17 mouse cellular contexts compared by ENCODE assay signal in genomic region chr7:122520850-122521638, GRCm38 (mm10).
A peak's percentile ranks its signal among the peaks of the same experiment; 100 is the strongest.
DNase-seq lines count a peak whose midpoint lies in the region; ATAC-seq and TF ChIP-seq lines count a peak whose summit lies in the region.
"Had no signal": no experiment of that assay in that cellular context is flagged by ENCODE, and none has a peak within 500 bp of the region (broad histone marks: within the 10 kb centered on the region; RNA-seq: fewer than 3 reads in every experiment).

No protein-coding gene starts in this region.

- no peak overlapping the region for H3K4me3 ChIP-seq in hindbrain, embryonic 11.5 days (ENCODE audit: low read depth, low read length)
- H3K4me3 ChIP-seq in hindbrain, embryonic 16.5 days (ENCODE audit: low read length): no peak overlapping the region
- no peak overlapping the region for H3K4me3 ChIP-seq in forebrain, embryonic 10.5 days
- H3K4me3 ChIP-seq in forebrain, embryonic 14.5 days (ENCODE audit: low read depth, low read length): no peak overlapping the region
- H3K4me3 ChIP-seq in midbrain, embryonic 14.5 days (replicated peaks; ENCODE audit: low read depth, low read length): no peak overlapping the region
- no peak overlapping the region for H3K4me3 ChIP-seq in kidney, adult 2 months (ENCODE audit: insufficient read depth, low read depth, low read length)
- H3K4me3 ChIP-seq: heart, embryonic 10.5 days; limb, embryonic 13.5 days; liver, embryonic 12.5 days had no signal

- 44% methylated on average over 7 of the region's 7 CpGs for WGBS in hindbrain, embryonic 11.5 days
- WGBS in hindbrain, embryonic 16.5 days: 38% methylated on average over 7 of the region's 7 CpGs
- WGBS in forebrain, embryonic 10.5 days: 29% methylated on average over 7 of the region's 7 CpGs
- WGBS in forebrain, embryonic 14.5 days: 17% methylated on average over 7 of the region's 7 CpGs
- 20% methylated on average over 7 of the region's 7 CpGs for WGBS in midbrain, embryonic 14.5 days
- WGBS in kidney, adult 2 months: 53% methylated on average over 7 of the region's 7 CpGs

- no peaks in the 10 kb centered on the region for H3K9me3 ChIP-seq in hindbrain, embryonic 11.5 days (ENCODE audit: control insufficient read depth, low read length)
- H3K9me3 ChIP-seq in hindbrain, embryonic 16.5 days (ENCODE audit: control insufficient read depth, low read length): no peaks in the 10 kb centered on the region
- H3K9me3 ChIP-seq in forebrain, embryonic 10.5 days: no peaks in the 10 kb centered on the region
- no peaks in the 10 kb centered on the region for H3K9me3 ChIP-seq in forebrain, embryonic 14.5 days (replicated peaks; ENCODE audit: control insufficient read depth, low read length)
- no peaks in the 10 kb centered on the region for H3K9me3 ChIP-seq in midbrain, embryonic 14.5 days (ENCODE audit: control insufficient read depth, low read length)
- H3K9me3 ChIP-seq: heart, embryonic 10.5 days; limb, embryonic 13.5 days; liver, embryonic 12.5 days had no signal

- no peaks in the 10 kb centered on the region for H3K4me1 ChIP-seq in hindbrain, embryonic 11.5 days (replicated peaks; ENCODE audit: control insufficient read depth, insufficient read depth, low read length)
- H3K4me1 ChIP-seq in hindbrain, embryonic 16.5 days (ENCODE audit: control insufficient read depth, insufficient read depth, low read depth, low read length): no peaks in the 10 kb centered on the region
- peaks cover 18% of the 10 kb centered on the region for H3K4me1 ChIP-seq in forebrain, embryonic 10.5 days
- H3K4me1 ChIP-seq in forebrain, embryonic 14.5 days (ENCODE audit: control insufficient read depth, insufficient read depth, low read length): no peaks in the 10 kb centered on the region; the same call in 1 of the 2 replicates
- 0 out of 2 replicates have a peak, but pooled peaks cover 6% of the 10 kb centered on the region for H3K4me1 ChIP-seq in midbrain, embryonic 14.5 days (ENCODE audit: control insufficient read depth, insufficient read depth, low read length)
- H3K4me1 ChIP-seq in kidney, adult 2 months (ENCODE audit: control insufficient read depth, insufficient read depth, low read length): no peaks in the 10 kb centered on the region
- H3K4me1 ChIP-seq: heart, embryonic 10.5 days; limb, embryonic 13.5 days; liver, embryonic 12.5 days had no signal

- TF ChIP-seq CTCF in kidney, adult 2 months (conservative IDR thresholded peaks at IDR 0.05; ENCODE audit: insufficient read depth, insufficient read length, low read depth, low read length): no peak

- H3K36me3 ChIP-seq in hindbrain, embryonic 11.5 days (ENCODE audit: control insufficient read depth, insufficient read depth, low read length): no peaks in the 10 kb centered on the region
- no peaks in the 10 kb centered on the region for H3K36me3 ChIP-seq in hindbrain, embryonic 16.5 days (ENCODE audit: control insufficient read depth, insufficient read depth, low read length)
- H3K36me3 ChIP-seq in forebrain, embryonic 10.5 days (replicated peaks): no peaks in the 10 kb centered on the region
- no peaks in the 10 kb centered on the region for H3K36me3 ChIP-seq in forebrain, embryonic 14.5 days (ENCODE audit: control insufficient read depth, insufficient read depth, low read length)
- no peaks in the 10 kb centered on the region for H3K36me3 ChIP-seq in midbrain, embryonic 14.5 days (ENCODE audit: control insufficient read depth, insufficient read depth, low read length)
- H3K36me3 ChIP-seq in kidney, adult 2 months (ENCODE audit: control insufficient read depth, insufficient read depth, low read length): no peaks in the 10 kb centered on the region
- H3K36me3 ChIP-seq: heart, embryonic 10.5 days; limb, embryonic 13.5 days; liver, embryonic 12.5 days had no signal

- TF ChIP-seq POLR2A in kidney, adult 2 months (IDR thresholded peaks at IDR 0.05; ENCODE audit: low read depth, low read length): no peak

- no peak overlapping the region for H3K4me2 ChIP-seq in hindbrain, embryonic 11.5 days (replicated peaks; ENCODE audit: low read depth, low read length)
- no peak overlapping the region for H3K4me2 ChIP-seq in hindbrain, embryonic 16.5 days (ENCODE audit: low read length)
- H3K4me2 ChIP-seq in forebrain, embryonic 14.5 days (ENCODE audit: low read length): no peak overlapping the region
- H3K4me2 ChIP-seq in midbrain, embryonic 14.5 days (ENCODE audit: low read length): no peak overlapping the region
- H3K4me2 ChIP-seq: limb, embryonic 13.5 days; liver, embryonic 12.5 days had no signal

- no peak overlapping the region for H3K27ac ChIP-seq in hindbrain, embryonic 11.5 days (ENCODE audit: low read depth, low read length)
- H3K27ac ChIP-seq in hindbrain, embryonic 16.5 days (ENCODE audit: low read depth, low read length): no peak overlapping the region
- peak overlapping the region; percentile 67 for H3K27ac ChIP-seq in forebrain, embryonic 10.5 days
- 0 out of 2 replicates have a peak overlapping the region, but pooled peaks have one; percentile 27 for H3K27ac ChIP-seq in forebrain, embryonic 14.5 days (ENCODE audit: low read depth, low read length)
- no peak overlapping the region; the same call in 1 of the 2 replicates for H3K27ac ChIP-seq in midbrain, embryonic 14.5 days (replicated peaks; ENCODE audit: low read depth, low read length)
- H3K27ac ChIP-seq in kidney, adult 2 months (ENCODE audit: insufficient read depth, low read depth, low read length): no peak overlapping the region
- H3K27ac ChIP-seq: heart, embryonic 10.5 days; limb, embryonic 13.5 days; liver, embryonic 12.5 days had no signal

- H3K9ac ChIP-seq in hindbrain, embryonic 11.5 days (ENCODE audit: low read depth, low read length): no peak overlapping the region
- H3K9ac ChIP-seq in hindbrain, embryonic 16.5 days (ENCODE audit: low read depth, low read length): no peak overlapping the region
- no peak overlapping the region for H3K9ac ChIP-seq in forebrain, embryonic 14.5 days (ENCODE audit: low read length)
- no peak overlapping the region; the same call in 1 of the 2 replicates for H3K9ac ChIP-seq in midbrain, embryonic 14.5 days (replicated peaks; ENCODE audit: low read length)
- H3K9ac ChIP-seq: limb, embryonic 13.5 days; liver, embryonic 12.5 days had no signal

- DNase-seq in hindbrain, embryonic 11.5 days (ENCODE audit: low spot score): peak; percentile 14
- no peak for DNase-seq in forebrain, embryonic 10.5 days (ENCODE audit: extremely low spot score, low spot score)
- peak; percentile 56 for DNase-seq in forebrain, embryonic 14.5 days (ENCODE audit: low spot score)
- DNase-seq in midbrain, embryonic 14.5 days: peak; percentile 38
- no peak for DNase-seq in adrenal gland, adult 2 months
- no peak for DNase-seq in kidney, adult 2 months
- DNase-seq: cerebellum, adult 11-12 months; cerebellum, postnatal 10 days; kidney, adult 8-10 months; kidney, postnatal 36 days; lung, adult 18-20 months; lung, postnatal 10 days; right cerebral cortex, postnatal 14 days had no signal

- no peaks in the 10 kb centered on the region for H3K27me3 ChIP-seq in hindbrain, embryonic 11.5 days (ENCODE audit: control insufficient read depth, insufficient read depth, low read length)
- no peaks in the 10 kb centered on the region for H3K27me3 ChIP-seq in hindbrain, embryonic 16.5 days (replicated peaks; ENCODE audit: control insufficient read depth, insufficient read depth, low read length)
- H3K27me3 ChIP-seq in forebrain, embryonic 10.5 days (ENCODE audit: poor library complexity, severe bottlenecking): no peaks in the 10 kb centered on the region
- H3K27me3 ChIP-seq in forebrain, embryonic 14.5 days (replicated peaks; ENCODE audit: control insufficient read depth, insufficient read depth, low read length): no peaks in the 10 kb centered on the region
- H3K27me3 ChIP-seq in midbrain, embryonic 14.5 days (ENCODE audit: control insufficient read depth, insufficient read depth, low read length): no peaks in the 10 kb centered on the region
- H3K27me3 ChIP-seq in kidney, adult 2 months (replicated peaks; ENCODE audit: control insufficient read depth, insufficient read depth, low read length): no peaks in the 10 kb centered on the region
- H3K27me3 ChIP-seq: limb, embryonic 13.5 days; liver, embryonic 12.5 days had no signal

- ATAC-seq in hindbrain, embryonic 11.5 days (ENCODE audit: low FRiP score): no peak
- no peak for ATAC-seq in hindbrain, embryonic 16.5 days
- peak; percentile 72 for ATAC-seq in forebrain, embryonic 14.5 days
- ATAC-seq in midbrain, embryonic 14.5 days (ENCODE audit: low FRiP score, low TSS enrichment): no peak
- ATAC-seq: liver, embryonic 12.5 days had no signal

Comparison
In these comparisons a context has a peak if more than half of its experiments do, and no peak if none do; other contexts are left out.
1. DNase-seq: peak in hindbrain, embryonic 11.5 days (single experiment), forebrain, embryonic 14.5 days (single experiment) and midbrain, embryonic 14.5 days (single experiment); none in forebrain, embryonic 10.5 days (single experiment), adrenal gland, adult 2 months (single experiment) and kidney, adult 2 months (single experiment).
2. H3K27ac ChIP-seq: peak in forebrain, embryonic 10.5 days (single experiment) and forebrain, embryonic 14.5 days (single experiment); none in hindbrain, embryonic 11.5 days (single experiment), hindbrain, embryonic 16.5 days (single experiment), midbrain, embryonic 14.5 days (single experiment) and kidney, adult 2 months (single experiment).